Mouse (Mus musculus): ENCODE measurements around the gene Sema3c. TPM values are rescaled to one million over a fixed set of nuclear protein-coding genes. Genes with fewer than 3 reads are reported as not detected.

Gene Sema3c
- total and polyA plus RNA-seq, 2 experiments from 2014 or later, result 12.8 to 26.8 TPM

GRCm38 (mm10) chr5:17671356-17671755 lies 97.3 kb downstream of the Sema3c start:
- Histone ChIP-seq H3K4me1 (ENCODE audit: insufficient read depth, low read length) (no peaks in the 10 kb centered on the region), H3K4me3 (ENCODE audit: low read depth, low read length) (no peak overlapping the region), H3K27me3 (ENCODE audit: insufficient read depth, low read length) (no peaks in the 10 kb centered on the region), H3K27ac (ENCODE audit: low read depth, low read length) (no peak overlapping the region), H3K4me2 (ENCODE audit: low read depth, low read length, poor library complexity, severe bottlenecking) (no peak overlapping the region), H3K9ac (replicated peaks; ENCODE audit: low read length, poor library complexity, severe bottlenecking) (no peak overlapping the region), H3K9me3 (ENCODE audit: low read length) (no peaks in the 10 kb centered on the region), H3K36me3 (ENCODE audit: insufficient read depth, low read length) (no peaks in the 10 kb centered on the region)
- ATAC-seq (ENCODE audit: low FRiP score) (no peak), DNase-seq (ENCODE audit: low spot score) (no peak)
- TF ChIP-seq CTCF (IDR thresholded peaks at IDR 0.05), result no peak

GRCm38 (mm10) chr5:17680862-17681261 lies 106.8 kb downstream of the Sema3c start:
- Histone ChIP-seq H3K27ac (ENCODE audit: low read depth, low read length) (no peak overlapping the region), H3K27me3 (ENCODE audit: insufficient read depth, low read length) (no peaks in the 10 kb centered on the region), H3K9ac (replicated peaks; ENCODE audit: low read length, poor library complexity, severe bottlenecking) (no peak overlapping the region), H3K4me2 (ENCODE audit: low read depth, low read length, poor library complexity, severe bottlenecking) (no peak overlapping the region), H3K4me1 (ENCODE audit: insufficient read depth, low read length) (no peaks in the 10 kb centered on the region), H3K4me3 (ENCODE audit: low read depth, low read length) (no peak overlapping the region), H3K36me3 (ENCODE audit: insufficient read depth, low read length) (no peaks in the 10 kb centered on the region), H3K9me3 (ENCODE audit: low read length) (no peaks in the 10 kb centered on the region)
- no peak for TF ChIP-seq CTCF (IDR thresholded peaks at IDR 0.05)
- 78% methylated on average over 2 of the region's 2 CpGs for WGBS
- DNase-seq (ENCODE audit: low spot score), result no peak
- ATAC-seq (ENCODE audit: low FRiP score), result no peak

GRCm38 (mm10) chr5:17689121-17689520 lies 115.0 kb downstream of the Sema3c start:
- Histone ChIP-seq H3K9ac (replicated peaks; ENCODE audit: low read length, poor library complexity, severe bottlenecking) (no peak overlapping the region), H3K36me3 (ENCODE audit: insufficient read depth, low read length) (no peaks in the 10 kb centered on the region), H3K27ac (ENCODE audit: low read depth, low read length) (no peak overlapping the region), H3K4me2 (ENCODE audit: low read depth, low read length, poor library complexity, severe bottlenecking) (no peak overlapping the region), H3K4me1 (ENCODE audit: insufficient read depth, low read length) (no peaks in the 10 kb centered on the region), H3K9me3 (ENCODE audit: low read length) (no peaks in the 10 kb centered on the region), H3K4me3 (ENCODE audit: low read depth, low read length) (no peak overlapping the region), H3K27me3 (ENCODE audit: insufficient read depth, low read length) (no peaks in the 10 kb centered on the region)
- no peak for DNase-seq (ENCODE audit: low spot score)
- ATAC-seq (ENCODE audit: low FRiP score), result no peak
- no peak for TF ChIP-seq CTCF (IDR thresholded peaks at IDR 0.05)
- 72% methylated on average over 2 of the region's 2 CpGs for WGBS

GRCm38 (mm10) chr5:17689604-17690003 lies 115.5 kb downstream of the Sema3c start:
- Histone ChIP-seq H3K36me3 (ENCODE audit: insufficient read depth, low read length) (no peaks in the 10 kb centered on the region), H3K4me3 (ENCODE audit: low read depth, low read length) (no peak overlapping the region), H3K9me3 (ENCODE audit: low read length) (no peaks in the 10 kb centered on the region), H3K27me3 (ENCODE audit: insufficient read depth, low read length) (no peaks in the 10 kb centered on the region), H3K9ac (replicated peaks; ENCODE audit: low read length, poor library complexity, severe bottlenecking) (no peak overlapping the region), H3K4me2 (ENCODE audit: low read depth, low read length, poor library complexity, severe bottlenecking) (no peak overlapping the region), H3K4me1 (ENCODE audit: insufficient read depth, low read length) (no peaks in the 10 kb centered on the region), H3K27ac (ENCODE audit: low read depth, low read length) (no peak overlapping the region)
- ATAC-seq (ENCODE audit: low FRiP score) (no peak), DNase-seq (ENCODE audit: low spot score) (no peak)
- WGBS, result 81% methylated on average over 5 of the region's 5 CpGs
- TF ChIP-seq CTCF (IDR thresholded peaks at IDR 0.05), result no peak

- H3K27me3 ChIP-seq (ENCODE audit: insufficient read depth, low read length), result no peaks in the 10 kb centered on the region
- ATAC-seq (ENCODE audit: low FRiP score) (no peak), DNase-seq (ENCODE audit: low spot score) (peak; percentile 36)
- TF ChIP-seq CTCF (IDR thresholded peaks at IDR 0.05), result no peak
- no peaks in the 10 kb centered on the region for H3K36me3 ChIP-seq (ENCODE audit: insufficient read depth, low read length)
- no peaks in the 10 kb centered on the region for H3K4me1 ChIP-seq (ENCODE audit: insufficient read depth, low read length)
- H3K9ac ChIP-seq (replicated peaks; ENCODE audit: low read length, poor library complexity, severe bottlenecking), result no peak overlapping the region
- no peak overlapping the region for H3K27ac ChIP-seq (ENCODE audit: low read depth, low read length)
- H3K9me3 ChIP-seq (ENCODE audit: low read length), result no peaks in the 10 kb centered on the region
- no peak overlapping the region for H3K4me2 ChIP-seq (ENCODE audit: low read depth, low read length, poor library complexity, severe bottlenecking)
- no peak overlapping the region for H3K4me3 ChIP-seq (ENCODE audit: low read depth, low read length)
- WGBS, result 80% methylated on average over 2 of the region's 2 CpGs
These were observed 121.3 kb downstream of the Sema3c start for GRCm38 (mm10) chr5:17695366-17695765.

- Histone ChIP-seq H3K4me3 (ENCODE audit: low read depth, low read length) (no peak overlapping the region), H3K27me3 (ENCODE audit: insufficient read depth, low read length) (no peaks in the 10 kb centered on the region)
- 90% methylated on average over 2 of the region's 2 CpGs for WGBS
These were observed 124.8 kb downstream of the Sema3c start for GRCm38 (mm10) chr5:17698905-17699304.

More at GRCm38 (mm10) chr5:17698905-17699304, 124.8 kb downstream of the Sema3c start:
- ATAC-seq (ENCODE audit: low FRiP score) (no peak), DNase-seq (ENCODE audit: low spot score) (no peak)
- Histone ChIP-seq H3K36me3 (ENCODE audit: insufficient read depth, low read length) (no peaks in the 10 kb centered on the region), H3K4me1 (ENCODE audit: insufficient read depth, low read length) (no peaks in the 10 kb centered on the region), H3K4me2 (ENCODE audit: low read depth, low read length, poor library complexity, severe bottlenecking) (no peak overlapping the region), H3K27ac (ENCODE audit: low read depth, low read length) (no peak overlapping the region), H3K9me3 (ENCODE audit: low read length) (no peaks in the 10 kb centered on the region), H3K9ac (replicated peaks; ENCODE audit: low read length, poor library complexity, severe bottlenecking) (no peak overlapping the region)
- no peak for TF ChIP-seq CTCF (IDR thresholded peaks at IDR 0.05)

Data from midbrain, postnatal 0 days (tissue).